Mouse (Mus musculus): ENCODE measurements at regions not wholly inside any gene's neighbourhood (a gene's known extent, or its start where the extent isn't known, plus 50 kb on each side); places are given as distances from the start of the nearest gene placed in this dataset.

GRCm38 (mm10) chr6:141118287-141118686, 130.8 kb upstream of the Pde3a start:
- intact Hi-C loops (cut with DNase I): no loop called here
- no peak for DNase-seq

GRCm38 (mm10) chr6:141126614-141127396, 122.3 kb upstream of the Pde3a start:
- intact Hi-C loops (cut with DNase I): no loop called here
- no peak for DNase-seq

GRCm38 (mm10) chr6:141129596-141129995, 119.5 kb upstream of the Pde3a start:
- intact Hi-C loops (cut with DNase I): no loop called here
- no peak for DNase-seq

- intact Hi-C loops (cut with DNase I): no loop called here
- DNase-seq: no peak
These were observed 114.9 kb upstream of the Pde3a start for GRCm38 (mm10) chr6:141134176-141134575.

- intact Hi-C loops (cut with DNase I): no loop called here
- DNase-seq: no peak
These were observed 112.2 kb upstream of the Pde3a start for GRCm38 (mm10) chr6:141136664-141137375.

- intact Hi-C loops (cut with DNase I): no loop called here
- no peak for DNase-seq
These were observed 108.1 kb upstream of the Pde3a start for GRCm38 (mm10) chr6:141141016-141141415.

- DNase-seq: no peak
- intact Hi-C loops (cut with DNase I): no loop called here
These were observed 100.5 kb upstream of the Pde3a start for GRCm38 (mm10) chr6:141148417-141149169.

GRCm38 (mm10) chr6:141149170-141149917, 99.7 kb upstream of the Pde3a start:
- DNase-seq: no peak

GRCm38 (mm10) chr6:141159326-141159725, 89.7 kb upstream of the Pde3a start:
- intact Hi-C loops (cut with DNase I): no loop called here
- no peak for DNase-seq

More at GRCm38 (mm10) chr6:141149170-141149917, 99.7 kb upstream of the Pde3a start:
- intact Hi-C loops (cut with DNase I): no loop called here

GRCm38 (mm10) chr6:141161626-141162233, 87.3 kb upstream of the Pde3a start:
- intact Hi-C loops (cut with DNase I): no loop called here
- DNase-seq: no peak

- intact Hi-C loops (cut with DNase I): no loop called here
- DNase-seq: no peak
These were observed 81.8 kb upstream of the Pde3a start for GRCm38 (mm10) chr6:141167270-141167669.

- intact Hi-C loops (cut with DNase I): no loop called here
- no peak for DNase-seq
These were observed 80.7 kb upstream of the Pde3a start for GRCm38 (mm10) chr6:141168356-141168755.

GRCm38 (mm10) chr6:141183782-141184181, 65.3 kb upstream of the Pde3a start:
- intact Hi-C loops (cut with DNase I): no loop called here
- DNase-seq: no peak

GRCm38 (mm10) chr6:141188036-141188435, 61.0 kb upstream of the Pde3a start:
- intact Hi-C loops (cut with DNase I): no loop called here
- no peak for DNase-seq

GRCm38 (mm10) chr6:141189093-141189492, 60.0 kb upstream of the Pde3a start:
- no peak for DNase-seq
- intact Hi-C loops (cut with DNase I): no loop called here

GRCm38 (mm10) chr6:141189701-141190100, 59.4 kb upstream of the Pde3a start:
- DNase-seq: no peak
- intact Hi-C loops (cut with DNase I): no loop called here

- no peak for DNase-seq
- intact Hi-C loops (cut with DNase I): no loop called here
These were observed 58.7 kb upstream of the Pde3a start for GRCm38 (mm10) chr6:141190383-141190782.

GRCm38 (mm10) chr6:141197501-141197900, 51.6 kb upstream of the Pde3a start:
- intact Hi-C loops (cut with DNase I): no loop called here

More at GRCm38 (mm10) chr6:141197501-141197900, 51.6 kb upstream of the Pde3a start:
- DNase-seq: no peak

Data from gastrocnemius, postnatal 36 days (tissue).